Mouse (Mus musculus): ENCODE measurements around the gene Sestd1.

DNA sequence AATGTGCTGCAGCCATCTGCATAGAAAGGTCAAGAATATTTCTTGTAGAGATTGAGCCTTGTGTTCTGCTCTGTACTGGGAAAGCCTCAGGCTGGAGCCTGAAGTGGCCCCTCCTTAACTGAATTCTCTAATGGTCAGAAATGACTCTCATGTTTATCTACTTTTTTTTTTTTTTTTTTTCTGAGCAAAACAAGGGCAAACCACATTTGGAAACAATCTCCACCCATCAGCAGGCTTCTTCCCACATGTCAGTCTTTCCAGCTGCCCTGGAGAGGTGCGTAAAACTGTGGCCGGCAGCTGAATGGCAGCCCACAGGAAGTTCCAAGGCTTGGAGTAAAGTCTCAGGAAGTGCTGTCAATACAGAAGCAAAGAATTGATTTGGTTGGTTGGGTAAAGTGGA is 6.4 kb upstream of the Sestd1 start:
- TF ChIP-seq POLR2AphosphoS5 (IDR thresholded peaks at IDR 0.05; ENCODE audit: insufficient replicate concordance, low read depth, low read length) = no peak
- no peak for TF ChIP-seq CTCF (IDR thresholded peaks at IDR 0.05; ENCODE audit: low read depth, low read length)
- TF ChIP-seq TAL1 (conservative IDR thresholded peaks at IDR 0.05; ENCODE audit: low read depth, low read length) = no peak
- TF ChIP-seq GATA1 (IDR thresholded peaks at IDR 0.05; ENCODE audit: borderline replicate concordance, low read length) = no peak
- no peak for TF ChIP-seq GATA2 (IDR thresholded peaks at IDR 0.05; ENCODE audit: borderline replicate concordance, low read depth, low read length)
